Mouse (Mus musculus): ENCODE data around the gene Pfkm. TPM values are rescaled to one million over a fixed set of nuclear protein-coding genes. Genes with fewer than 3 reads are reported as not detected.

Pfkm gene
- polyA plus RNA-seq, 1 experiment = 54.0 TPM

DNA sequence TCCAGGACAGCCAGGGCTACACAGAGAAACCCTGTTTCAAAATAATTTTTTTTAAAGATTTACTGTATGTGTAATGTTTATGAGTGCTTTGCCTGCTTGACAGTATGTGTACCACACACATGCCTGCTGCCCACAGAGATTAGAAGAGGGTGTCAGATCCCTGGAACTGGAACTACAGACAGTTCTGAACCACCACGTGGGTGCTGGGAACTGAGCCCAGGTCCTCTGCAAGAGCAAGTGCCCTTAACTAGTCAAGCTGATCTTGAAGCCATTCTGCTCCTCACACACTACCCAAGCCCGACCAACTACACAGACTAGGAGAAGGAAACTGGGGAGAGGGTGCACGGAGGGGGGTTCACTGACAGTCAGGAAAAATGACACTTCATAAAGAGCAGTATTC, 41.1 kb downstream of the Pfkm start:
- no peak for DNase-seq
- 81% methylated on average over 3 of the region's 3 CpGs for WGBS
- TF ChIP-seq POLR2A (IDR thresholded peaks at IDR 0.05; ENCODE audit: borderline replicate concordance, extremely low read depth, low read depth, low read length) (no peak), CTCF (IDR thresholded peaks at IDR 0.05; ENCODE audit: insufficient read depth, low read length) (no peak)
- H3K4me1 ChIP-seq (ENCODE audit: control insufficient read depth, insufficient read depth, low read length) = no peaks in the 10 kb centered on the region
- H3K4me3 ChIP-seq (replicated peaks; ENCODE audit: extremely low read depth, low read depth, low read length) = no peak overlapping the region

DNA sequence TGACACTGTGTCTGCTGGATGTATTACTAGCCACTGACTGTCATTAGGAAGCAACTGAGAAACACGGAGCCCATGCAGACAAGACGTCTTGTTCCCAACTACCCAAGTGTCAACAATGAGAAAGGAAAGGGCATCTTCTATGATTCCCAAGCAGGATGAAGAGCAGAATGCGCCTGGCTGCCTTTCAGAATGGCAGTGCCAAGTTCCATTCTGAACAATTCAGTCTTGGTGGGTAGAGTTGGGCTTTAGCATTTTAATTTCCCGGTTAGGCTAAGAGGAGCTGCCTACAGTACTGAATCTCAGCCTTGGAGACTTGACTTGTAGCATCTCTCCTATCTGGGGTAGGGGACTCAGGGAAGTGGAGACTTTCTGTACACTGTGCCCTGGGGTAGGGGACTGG, 41.6 kb downstream of the Pfkm start:
- TF ChIP-seq POLR2A (IDR thresholded peaks at IDR 0.05; ENCODE audit: borderline replicate concordance, extremely low read depth, low read depth, low read length) (no peak), CTCF (IDR thresholded peaks at IDR 0.05; ENCODE audit: insufficient read depth, low read length) (no peak)
- 81% methylated on average over 4 of the region's 4 CpGs for WGBS
- Histone ChIP-seq H3K4me3 (replicated peaks; ENCODE audit: extremely low read depth, low read depth, low read length) (no peak overlapping the region), H3K4me1 (ENCODE audit: control insufficient read depth, insufficient read depth, low read length) (no peaks in the 10 kb centered on the region)
- DNase-seq = no peak

DNA sequence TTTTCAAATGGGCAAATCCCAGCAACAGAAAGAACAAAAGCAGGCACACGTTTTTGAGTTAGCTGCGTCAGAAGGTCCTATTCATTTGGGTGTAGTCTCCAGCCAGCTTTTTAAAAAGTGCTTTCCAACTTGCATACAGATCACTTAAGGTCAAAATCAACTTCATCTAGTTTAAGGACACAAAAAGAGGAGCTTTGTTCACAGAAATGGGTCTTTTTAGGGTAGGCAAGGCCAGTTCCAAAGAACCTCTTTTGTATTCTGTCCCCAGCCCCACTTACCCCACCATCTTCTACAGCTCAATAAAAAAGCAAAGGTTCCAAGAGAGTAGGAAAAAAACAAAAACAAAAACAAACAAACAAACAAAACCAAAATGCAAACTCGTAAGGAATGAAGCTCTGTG, 42.3 kb downstream of the Pfkm start:
- no peak for TF ChIP-seq CTCF (IDR thresholded peaks at IDR 0.05; ENCODE audit: insufficient read depth, low read length)
- no peak for TF ChIP-seq POLR2A (IDR thresholded peaks at IDR 0.05; ENCODE audit: borderline replicate concordance, extremely low read depth, low read depth, low read length)
- no peak for DNase-seq
- 72% methylated on average over 3 of the region's 3 CpGs for WGBS
- no peaks in the 10 kb centered on the region for H3K4me1 ChIP-seq (ENCODE audit: control insufficient read depth, insufficient read depth, low read length)
- H3K4me3 ChIP-seq (replicated peaks; ENCODE audit: extremely low read depth, low read depth, low read length) = no peak overlapping the region

DNA sequence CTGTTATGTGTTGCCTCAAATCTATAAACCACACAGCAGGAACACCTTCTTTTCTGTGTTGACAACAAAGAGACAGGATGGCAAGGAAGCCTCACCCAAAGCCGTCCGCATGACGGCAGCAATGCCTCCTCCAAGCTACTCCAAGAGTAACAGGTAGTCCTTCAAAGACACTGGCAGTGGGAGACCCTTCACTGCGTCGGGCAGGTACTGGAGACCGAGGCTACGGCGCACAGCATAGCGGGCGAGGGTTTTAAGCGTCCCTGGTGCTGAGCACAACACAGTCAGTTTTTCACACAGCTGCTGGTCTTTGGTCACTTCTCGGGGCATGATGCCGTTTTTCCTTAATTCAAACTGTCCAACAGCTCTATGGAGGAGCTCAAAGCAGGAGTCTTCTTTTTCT, 43.3 kb downstream of the Pfkm start:
- 95% methylated on average over 13 of the region's 13 CpGs for WGBS
- no peak for TF ChIP-seq POLR2A (IDR thresholded peaks at IDR 0.05; ENCODE audit: borderline replicate concordance, extremely low read depth, low read depth, low read length)
- TF ChIP-seq CTCF (IDR thresholded peaks at IDR 0.05; ENCODE audit: insufficient read depth, low read length) = no peak
- H3K4me1 ChIP-seq (ENCODE audit: control insufficient read depth, insufficient read depth, low read length) = no peaks in the 10 kb centered on the region
- DNase-seq = no peak
- no peak overlapping the region for H3K4me3 ChIP-seq (replicated peaks; ENCODE audit: extremely low read depth, low read depth, low read length)

DNA sequence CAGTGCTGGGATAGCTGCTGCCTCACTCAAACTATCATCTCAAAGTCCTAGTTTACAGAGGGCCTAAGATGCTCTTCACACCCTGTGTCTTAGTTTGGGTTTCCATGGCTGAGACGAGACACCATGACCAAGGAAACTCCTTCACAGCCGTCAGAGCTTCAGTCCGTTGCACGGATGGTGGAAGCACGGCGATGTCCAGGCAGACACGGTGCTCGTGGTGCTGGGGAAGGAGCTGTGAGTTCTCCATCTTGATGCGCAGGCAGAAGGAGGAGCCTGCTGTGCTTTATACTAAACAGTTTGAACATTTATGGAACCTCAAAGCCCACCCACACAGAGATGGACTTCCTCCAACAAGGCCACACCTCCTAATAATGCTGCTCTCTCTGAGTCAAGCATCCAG, 44.5 kb downstream of the Pfkm start:
- Histone ChIP-seq H3K4me1 (ENCODE audit: control insufficient read depth, insufficient read depth, low read length) (no peaks in the 10 kb centered on the region), H3K4me3 (replicated peaks; ENCODE audit: extremely low read depth, low read depth, low read length) (no peak overlapping the region)
- TF ChIP-seq POLR2A (IDR thresholded peaks at IDR 0.05; ENCODE audit: borderline replicate concordance, extremely low read depth, low read depth, low read length) (no peak), CTCF (IDR thresholded peaks at IDR 0.05; ENCODE audit: insufficient read depth, low read length) (no peak)
- no peak for DNase-seq
- 89% methylated on average over 9 of the region's 9 CpGs for WGBS

DNA sequence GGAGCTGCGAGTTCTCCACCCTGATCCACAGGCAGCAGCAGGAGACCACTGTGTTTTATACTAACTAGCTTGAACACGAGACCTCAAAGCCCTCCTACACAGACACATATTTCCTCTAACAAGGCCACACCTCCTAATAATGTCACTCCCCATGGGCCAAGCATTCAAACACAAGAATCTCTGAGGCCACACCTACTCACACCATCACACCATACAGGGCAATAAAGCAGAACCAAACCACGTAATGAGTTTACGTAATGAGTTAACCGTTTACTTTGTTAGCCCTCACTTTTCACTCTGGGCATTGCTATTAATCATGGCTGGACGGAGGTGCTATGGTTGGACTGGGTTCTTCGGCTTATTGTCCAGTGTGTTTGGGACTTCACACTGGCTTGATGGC, 47.4 kb downstream of the Pfkm start:
- TF ChIP-seq POLR2A (IDR thresholded peaks at IDR 0.05; ENCODE audit: borderline replicate concordance, extremely low read depth, low read depth, low read length) (no peak), CTCF (IDR thresholded peaks at IDR 0.05; ENCODE audit: insufficient read depth, low read length) (no peak)
- no peak for DNase-seq
- 73% methylated on average over 7 of the region's 7 CpGs for WGBS
- peaks cover 3% of the 10 kb centered on the region for H3K4me1 ChIP-seq (ENCODE audit: control insufficient read depth, insufficient read depth, low read length)
- H3K4me3 ChIP-seq (replicated peaks; ENCODE audit: extremely low read depth, low read depth, low read length) = no peak overlapping the region

DNA sequence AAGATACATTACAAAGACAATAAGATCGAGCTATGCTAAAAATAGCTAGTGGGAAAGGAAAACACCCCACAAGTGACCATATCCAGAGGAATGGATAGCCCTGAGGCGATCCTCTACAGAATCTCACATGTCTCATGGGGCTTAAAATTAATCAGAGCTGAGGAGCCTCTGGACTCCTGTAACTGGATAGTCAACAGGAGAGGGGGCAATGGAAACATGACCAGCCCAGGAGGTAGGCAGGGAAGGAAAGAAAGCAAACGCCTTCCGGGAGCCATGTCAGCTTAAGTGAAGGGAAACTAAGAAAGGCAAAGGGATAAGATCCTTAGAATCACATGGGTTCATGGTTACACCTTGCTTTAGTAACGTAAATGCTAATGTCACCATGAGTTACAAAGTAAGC, 48.4 kb downstream of the Pfkm start:
- 86% methylated on average over 5 of the region's 5 CpGs for WGBS
- Histone ChIP-seq H3K4me3 (replicated peaks; ENCODE audit: extremely low read depth, low read depth, low read length) (no peak overlapping the region), H3K4me1 (ENCODE audit: control insufficient read depth, insufficient read depth, low read length) (peaks cover 7% of the 10 kb centered on the region)
- TF ChIP-seq CTCF (IDR thresholded peaks at IDR 0.05; ENCODE audit: insufficient read depth, low read length) (no peak), POLR2A (IDR thresholded peaks at IDR 0.05; ENCODE audit: borderline replicate concordance, extremely low read depth, low read depth, low read length) (no peak)
- DNase-seq = no peak

DNA sequence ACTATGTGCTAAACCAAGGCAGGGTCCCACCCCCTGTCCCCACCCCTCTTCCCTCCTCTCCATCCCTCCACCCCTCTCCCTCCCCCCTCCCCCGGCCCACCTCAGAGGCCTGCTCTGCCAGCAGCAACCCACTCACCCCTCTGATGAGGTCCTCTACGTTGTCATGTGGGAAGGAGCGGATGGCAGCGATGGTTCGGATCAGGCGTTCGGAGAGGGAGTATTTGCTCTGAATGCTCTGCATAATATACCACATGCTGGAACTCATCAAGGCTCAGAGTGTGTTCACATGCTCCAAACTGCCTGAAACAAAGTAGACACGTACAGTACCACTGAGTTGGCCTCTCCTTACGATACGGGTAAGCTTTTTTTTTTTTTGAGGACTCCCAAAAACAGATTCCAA, 50.1 kb downstream of the Pfkm start:
- Histone ChIP-seq H3K4me1 (ENCODE audit: control insufficient read depth, insufficient read depth, low read length) (peaks cover 8% of the 10 kb centered on the region), H3K4me3 (replicated peaks; ENCODE audit: extremely low read depth, low read depth, low read length) (no peak overlapping the region)
- no peak for DNase-seq
- TF ChIP-seq CTCF (IDR thresholded peaks at IDR 0.05; ENCODE audit: insufficient read depth, low read length) (no peak), POLR2A (IDR thresholded peaks at IDR 0.05; ENCODE audit: borderline replicate concordance, extremely low read depth, low read depth, low read length) (no peak)
- WGBS = 87% methylated on average over 10 of the region's 10 CpGs

DNA sequence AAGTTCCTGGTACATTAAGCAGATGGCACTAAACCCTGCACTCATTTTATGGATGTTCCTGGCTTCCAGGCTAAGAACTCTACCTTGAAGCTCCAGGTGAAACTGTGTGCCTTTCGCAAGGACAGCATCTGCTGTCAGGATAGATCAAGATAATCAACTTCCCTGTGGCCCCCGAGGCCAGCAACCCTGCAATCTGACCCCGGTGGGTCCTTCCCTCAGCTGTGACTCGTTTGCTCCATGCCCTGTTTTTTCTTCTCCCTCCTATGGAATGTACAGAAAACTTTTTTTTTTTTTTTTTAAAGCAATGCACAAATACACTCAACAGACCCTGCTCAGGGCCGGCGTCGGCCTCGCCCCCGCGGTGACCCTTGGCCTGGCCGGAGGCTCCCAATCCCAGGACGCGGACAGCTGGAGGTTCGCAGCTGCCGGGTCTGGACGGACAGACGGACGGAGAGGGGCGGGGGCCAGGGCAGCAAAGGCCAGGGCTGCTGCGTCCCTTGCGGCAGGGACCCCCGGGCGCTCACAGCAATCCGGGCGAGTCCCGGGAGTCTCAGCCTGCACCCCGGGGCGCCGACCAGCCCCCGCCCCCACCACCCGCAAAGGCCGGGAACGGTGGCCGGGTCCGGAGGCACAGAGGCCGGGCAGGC, 52.6 kb downstream of the Pfkm start:
- TF ChIP-seq CTCF (IDR thresholded peaks at IDR 0.05; ENCODE audit: insufficient read depth, low read length) (no peak), POLR2A (IDR thresholded peaks at IDR 0.05; ENCODE audit: borderline replicate concordance, extremely low read depth, low read depth, low read length) (no peak)
- 1% methylated on average over 36 of the region's 36 CpGs for WGBS
- DNase-seq = no peak
- H3K4me1 ChIP-seq (ENCODE audit: control insufficient read depth, insufficient read depth, low read length) = peaks cover 8% of the 10 kb centered on the region
- H3K4me3 ChIP-seq (replicated peaks; ENCODE audit: extremely low read depth, low read depth, low read length) = peak overlapping the region; percentile 76

DNA sequence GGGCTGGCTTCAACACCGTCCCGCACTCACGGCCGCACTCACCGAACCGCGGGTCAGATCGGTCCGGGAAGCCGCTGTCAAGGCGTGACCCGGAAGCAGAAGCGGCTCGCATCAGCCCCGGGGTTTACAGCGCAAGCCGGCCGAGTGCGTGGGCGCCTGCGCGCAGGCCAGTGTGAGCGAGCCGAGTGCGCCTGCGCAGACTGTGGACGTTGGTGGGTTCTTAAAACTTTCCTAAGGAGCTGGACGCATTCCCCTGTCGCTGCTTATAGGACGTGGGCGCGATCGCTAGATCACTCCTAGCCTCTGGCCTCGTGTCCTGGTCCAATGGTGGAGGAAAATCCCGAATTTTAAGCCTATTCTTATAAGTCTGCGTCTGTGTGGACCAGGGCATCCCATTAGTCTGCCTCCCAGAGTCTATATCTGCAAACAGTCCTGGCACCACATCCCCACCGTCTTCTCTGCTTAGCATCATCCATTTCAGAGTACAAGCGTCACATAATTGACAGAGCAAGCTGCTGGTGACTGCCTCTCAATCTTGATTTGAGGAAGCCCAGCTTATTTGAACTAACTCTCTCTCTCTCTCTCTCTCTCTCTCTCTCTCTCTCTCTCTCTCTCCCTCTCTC, 53.3 kb downstream of the Pfkm start:
- DNase-seq = peak; percentile 86
- 1% methylated on average over 38 of the region's 38 CpGs for WGBS

More for the DNA sequence above, 53.3 kb downstream of the Pfkm start:
- Histone ChIP-seq H3K4me3 (replicated peaks; ENCODE audit: extremely low read depth, low read depth, low read length) (peak overlapping the region; percentile 76), H3K4me1 (ENCODE audit: control insufficient read depth, insufficient read depth, low read length) (peaks cover 8% of the 10 kb centered on the region)
- TF ChIP-seq CTCF (IDR thresholded peaks at IDR 0.05; ENCODE audit: insufficient read depth, low read length) (no peak), POLR2A (IDR thresholded peaks at IDR 0.05; ENCODE audit: borderline replicate concordance, extremely low read depth, low read depth, low read length) (peak; percentile 76; the same call in 1 of the 2 replicates)

Data from lung, adult 2 months (tissue).